Mouse (Mus musculus) CD8-positive naive resting alpha-beta T cell, adult 2 months (primary cell): ENCODE measurements around the gene Tent4a.
"Not testable (repeated sequence)": the region's sequence is repeated elsewhere in the genome, so short reads cannot be mapped to it uniquely, and the experiment has no call there.

Experiments used
- DNase-seq, 2 experiments: peaks; one replicate each; pipeline ENCODE4 v3.0.0; 2022; ENCODE audit warnings: low read depth in 2 of 2, low spot score in 2 of 2

The Tent4a gene

DNA sequence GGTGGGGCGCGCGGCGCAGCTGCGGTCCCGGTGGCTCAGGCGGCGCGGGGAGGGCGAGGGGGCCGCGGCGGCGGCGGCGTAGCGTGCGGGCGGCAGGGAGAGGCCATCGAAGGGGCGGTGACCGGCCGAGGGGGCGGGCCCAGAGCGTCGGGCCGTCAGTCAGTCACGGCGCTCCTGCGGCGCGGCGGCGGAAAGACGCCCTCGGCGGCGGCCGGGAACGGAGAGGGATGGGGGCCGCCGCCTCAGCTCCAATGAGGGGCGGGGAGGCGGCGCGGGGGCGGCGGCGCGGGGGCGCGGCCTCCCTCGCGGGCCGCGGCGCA lies at the start of gene Tent4a:
Gene Tent4a, minus strand, starts transcription at position 284 of the 320 bp plus-strand sequence.
- no peak for DNase-seq

DNA sequence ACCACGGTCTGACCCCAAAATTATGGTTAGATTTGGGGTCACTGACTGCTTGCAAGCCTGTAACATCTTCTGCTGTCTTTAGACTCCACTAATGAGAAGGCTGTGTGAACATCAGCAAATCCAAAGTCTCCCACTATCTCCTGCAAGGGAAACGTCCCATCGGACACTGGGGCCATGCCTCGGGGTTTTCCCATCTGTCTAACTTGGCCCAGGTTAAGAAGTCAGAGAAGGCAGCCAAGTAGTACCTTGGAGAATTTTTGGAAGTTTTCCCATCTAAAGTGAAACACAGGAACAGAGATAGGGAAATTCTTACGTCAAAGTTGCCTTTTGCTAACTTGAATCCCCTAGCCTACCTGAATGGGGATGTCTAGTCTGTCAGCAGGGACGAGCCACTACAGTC lies 49.2 kb upstream of the Tent4a start:
- no peak for DNase-seq

DNA sequence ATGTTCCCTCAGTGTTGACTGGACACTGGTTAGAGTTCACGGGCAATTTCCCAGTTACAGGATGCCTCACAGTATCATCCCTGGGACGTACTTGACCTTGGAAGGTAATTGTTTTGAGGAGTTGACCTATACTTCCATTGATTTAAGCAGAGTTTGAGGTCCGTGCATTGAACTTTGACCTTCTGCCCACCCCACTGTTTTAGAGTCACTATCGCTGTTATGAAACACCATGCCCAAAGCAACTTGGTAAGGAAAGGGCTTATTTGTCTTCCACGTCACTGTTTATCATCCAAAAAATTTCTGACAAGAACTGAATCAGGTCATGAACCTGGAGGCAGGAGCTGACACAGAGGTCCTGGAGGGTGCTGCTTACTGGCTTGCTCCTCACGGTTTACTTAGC lies 48.0 kb upstream of the Tent4a start:
- no peak for DNase-seq

DNA sequence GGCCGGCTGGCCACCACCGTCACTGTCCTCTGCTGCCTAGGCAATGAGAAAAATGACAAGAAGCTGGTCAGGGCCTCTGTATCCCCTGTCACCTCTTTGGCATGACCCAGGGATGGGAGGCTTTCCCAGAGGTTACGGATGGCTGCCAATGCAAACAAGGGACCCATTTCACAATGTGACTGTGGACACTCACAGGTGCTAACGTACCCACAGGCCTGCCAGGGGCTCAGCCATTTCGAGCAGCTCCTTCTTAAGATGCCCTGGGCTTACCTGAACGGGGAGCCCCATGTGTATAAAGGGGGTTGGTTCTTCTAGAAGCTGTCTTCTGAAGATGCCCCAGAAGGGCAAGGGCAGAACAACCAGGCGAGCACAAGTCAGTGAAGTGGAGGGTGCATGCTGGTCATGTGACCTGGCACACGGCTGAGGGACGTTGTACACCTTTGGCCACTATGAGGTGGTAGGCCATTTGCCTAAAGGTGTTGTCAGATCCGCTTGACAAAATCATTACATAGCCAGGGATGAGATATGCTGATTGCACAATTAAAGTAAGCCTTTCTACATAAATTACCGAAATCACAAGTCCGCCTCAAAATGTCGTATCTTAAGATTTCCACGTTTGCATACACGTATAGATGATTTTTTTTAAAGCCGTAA lies 42.9 kb upstream of the Tent4a start:
- no peak for DNase-seq

DNA sequence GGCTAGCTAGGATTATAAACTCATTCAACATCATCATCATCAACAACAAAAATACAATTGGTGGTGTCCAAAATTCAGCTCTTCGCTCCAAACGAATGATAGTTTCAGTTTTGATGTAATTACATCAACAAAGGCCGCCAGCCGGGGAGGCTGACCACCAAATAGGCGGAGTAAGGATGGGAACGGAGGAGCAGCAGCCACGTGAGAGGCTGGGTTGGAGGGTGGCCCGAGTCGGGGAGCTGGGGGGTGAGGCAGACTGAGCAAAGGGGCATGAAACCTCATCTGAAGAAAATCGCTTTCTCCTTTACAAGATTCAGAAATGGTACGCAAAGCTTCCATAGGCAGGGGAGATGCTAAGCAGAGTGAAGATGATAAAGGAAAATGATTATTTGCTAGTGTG lies 42.3 kb upstream of the Tent4a start:
- DNase-seq, result no peak

DNA sequence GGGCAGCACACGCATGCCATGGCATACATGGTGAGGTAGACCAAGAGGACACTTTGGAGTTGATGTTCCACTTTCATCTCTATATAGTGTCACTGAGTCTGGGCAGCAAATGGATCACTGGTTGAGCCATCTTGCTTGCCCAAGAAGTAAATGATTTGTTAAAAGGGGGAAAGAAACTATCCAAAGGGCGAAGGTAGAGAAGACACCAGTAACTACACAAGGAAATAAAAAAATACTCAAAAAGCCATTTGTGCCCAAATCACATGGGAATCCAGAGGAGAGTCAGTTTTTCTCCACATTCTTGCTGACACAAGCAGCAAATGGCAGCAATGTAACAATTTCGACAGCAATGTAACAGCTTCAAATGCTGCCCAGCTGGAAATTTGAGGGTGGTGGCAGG lies 38.2 kb upstream of the Tent4a start:
- no peak for DNase-seq

DNA sequence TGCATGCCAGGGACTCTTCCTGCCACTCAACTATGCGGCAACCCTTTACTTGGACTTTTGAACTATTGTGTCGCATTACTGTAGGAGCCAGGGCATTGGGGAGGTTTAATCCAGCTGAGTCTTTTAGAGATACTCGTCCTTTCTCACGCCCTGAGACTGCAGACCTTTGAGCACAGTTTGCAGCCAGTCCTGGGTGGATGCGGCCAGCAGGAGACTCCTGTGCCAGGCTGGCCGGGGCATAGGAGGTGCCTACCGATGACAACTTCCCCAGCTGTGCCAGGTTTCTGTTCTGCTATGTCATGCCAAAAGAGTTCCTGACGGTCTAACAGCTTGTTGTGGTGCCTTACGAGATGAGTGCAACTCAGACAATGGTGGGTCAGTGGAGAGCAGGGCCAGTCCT lies 34.8 kb upstream of the Tent4a start:
- DNase-seq, result no peak

DNA sequence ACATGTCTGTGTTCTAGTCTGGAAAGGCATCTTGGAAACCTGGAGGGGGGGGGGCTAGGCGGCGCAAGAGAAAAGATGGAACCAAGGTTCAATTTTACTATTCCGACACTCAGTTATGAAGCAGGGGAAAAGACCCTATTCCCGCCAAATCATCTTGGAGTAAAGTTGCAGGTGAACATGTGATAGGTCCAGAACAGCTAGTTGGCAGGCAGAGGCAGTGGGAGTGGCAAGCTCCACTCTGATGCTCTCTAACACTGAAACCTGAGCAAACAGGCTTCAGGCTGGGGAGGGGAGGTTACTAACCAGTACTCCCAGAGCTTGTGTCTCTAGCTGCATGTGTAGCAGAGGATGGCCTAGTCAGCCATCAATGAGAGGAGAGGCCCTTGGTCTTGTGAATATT lies 31.0 kb upstream of the Tent4a start:
- DNase-seq, result not testable (repeated sequence)

DNA sequence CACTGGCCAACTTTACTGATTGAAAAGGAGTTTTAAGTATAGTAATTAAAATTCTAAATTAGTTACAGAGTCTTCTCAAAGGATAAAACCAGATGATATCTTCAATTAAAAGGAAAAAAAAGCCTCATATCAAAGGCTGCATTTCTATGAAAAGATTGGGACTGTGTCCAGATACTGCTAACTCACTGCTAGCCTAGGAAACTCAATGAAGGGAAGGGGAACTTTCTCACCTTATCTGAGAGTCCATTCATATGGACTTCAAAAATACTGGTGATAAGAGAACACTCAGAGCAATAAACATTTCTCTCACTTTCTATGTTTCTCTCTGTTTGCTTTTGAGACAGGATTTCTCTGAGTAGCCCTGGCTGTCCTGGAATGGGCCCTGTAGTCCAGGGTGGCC lies 30.2 kb upstream of the Tent4a start:
- no peak for DNase-seq

DNA sequence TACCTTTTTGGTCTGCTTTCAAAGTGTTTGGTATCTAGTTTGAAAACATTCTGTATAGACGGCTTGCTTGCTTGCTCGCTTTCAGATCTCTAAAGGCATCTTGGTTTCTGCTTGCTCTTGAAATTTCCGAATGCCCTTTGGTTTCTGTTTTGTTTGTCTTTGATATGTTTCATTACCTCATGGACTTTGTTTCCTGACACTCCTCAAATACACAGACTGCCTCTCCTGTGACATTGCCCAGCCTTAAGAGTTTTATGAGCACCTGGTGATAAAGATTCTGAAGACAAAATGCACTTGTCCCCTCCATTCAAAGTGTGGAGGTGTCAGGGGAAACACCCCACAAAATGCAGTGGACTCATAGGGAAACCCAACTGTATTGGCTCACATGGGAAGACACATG lies 29.5 kb upstream of the Tent4a start:
- no peak for DNase-seq

DNA sequence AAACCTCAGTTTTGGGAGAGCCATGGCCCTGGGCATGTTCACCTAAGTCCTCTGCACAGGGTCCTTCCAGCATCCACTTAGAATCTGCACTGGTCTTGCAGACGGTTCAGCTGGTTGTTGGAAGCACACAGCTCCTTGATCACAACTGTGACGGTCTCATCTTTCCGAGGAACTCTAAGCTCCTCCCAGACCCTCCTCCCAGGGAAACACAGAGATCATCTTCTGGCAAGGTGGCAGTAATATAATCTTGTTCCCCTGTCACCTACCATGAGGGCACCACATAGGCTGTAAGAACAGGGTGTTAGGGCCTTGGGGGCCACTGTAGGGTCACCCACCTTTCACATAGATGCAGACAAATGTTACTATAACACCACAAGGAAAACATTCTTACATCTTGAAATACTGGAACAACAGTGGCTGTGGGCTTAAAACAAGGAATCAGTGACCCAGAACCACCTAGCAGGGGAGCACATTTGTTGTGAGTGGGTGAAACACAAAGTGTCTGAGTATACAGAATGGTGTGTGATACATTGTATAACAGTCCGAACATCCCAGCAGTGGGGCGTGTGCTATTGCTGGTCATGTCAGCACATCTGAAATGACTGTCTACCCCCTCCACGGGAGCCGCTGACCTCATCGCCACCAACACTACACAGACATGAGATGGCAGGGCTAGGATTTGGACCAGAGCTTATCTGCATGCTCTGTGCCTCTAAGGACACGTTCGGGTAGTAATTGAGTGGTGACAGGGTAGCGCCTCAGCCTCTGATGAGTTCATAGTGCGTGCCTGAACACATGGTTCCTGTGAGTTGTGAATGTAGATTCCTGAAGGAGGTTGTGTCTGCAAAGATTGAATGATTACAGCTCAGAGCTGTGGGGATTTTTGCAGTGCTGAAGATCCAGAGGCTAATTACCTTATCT lies 28.5 kb upstream of the Tent4a start:
- no peak for DNase-seq

DNA sequence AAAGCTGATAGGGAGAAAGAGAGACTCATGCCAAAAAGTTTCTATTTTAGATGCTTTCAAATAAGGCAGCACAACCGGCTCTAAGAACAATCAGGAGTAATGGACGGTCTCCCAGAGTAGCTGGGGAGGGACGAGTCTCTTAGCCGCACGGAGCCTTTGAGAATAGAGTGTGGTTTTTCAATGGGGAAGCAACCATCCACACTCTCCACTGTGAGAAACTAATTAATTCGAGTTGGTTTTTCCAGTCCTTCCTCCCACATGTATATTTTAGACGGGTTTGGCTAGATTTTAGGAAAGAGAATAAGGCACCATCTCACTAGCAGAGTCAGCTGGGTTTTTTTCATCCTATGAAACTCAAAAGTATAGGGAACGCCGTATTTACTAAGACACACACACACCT lies 27.6 kb upstream of the Tent4a start:
- no peak for DNase-seq

DNA sequence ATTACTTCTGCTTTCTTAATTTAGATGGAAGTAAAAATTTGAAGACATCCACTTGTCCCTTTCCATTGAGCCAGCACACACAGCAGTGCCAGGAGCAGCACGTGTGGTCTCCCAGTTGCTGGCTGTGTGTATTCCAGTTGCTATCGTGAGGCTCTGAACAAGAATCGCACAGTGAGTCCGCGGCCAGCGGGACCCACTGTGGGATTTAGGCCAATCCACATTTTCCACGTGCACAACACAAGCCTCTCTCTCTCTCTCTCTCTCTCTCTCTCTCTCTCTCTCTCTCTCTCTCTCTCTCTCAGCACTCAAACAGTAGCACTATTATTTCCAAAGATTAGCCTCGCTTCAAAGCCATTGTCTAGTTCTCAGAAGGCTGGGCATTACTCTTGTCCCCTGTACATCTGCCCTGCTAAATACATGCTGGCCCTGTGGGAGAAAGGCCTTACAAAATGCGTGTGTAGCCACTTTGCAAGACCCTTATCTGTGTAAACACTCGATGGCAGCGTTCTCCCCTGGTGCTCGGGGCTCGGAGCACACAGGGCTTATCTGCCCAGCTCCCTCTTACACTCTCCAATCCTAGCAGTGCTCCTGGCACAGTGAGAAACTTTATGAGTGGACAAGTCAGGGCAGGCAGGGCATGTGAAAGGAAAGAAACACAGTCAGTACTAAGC lies 25.0 kb upstream of the Tent4a start:
- no peak for DNase-seq

DNA sequence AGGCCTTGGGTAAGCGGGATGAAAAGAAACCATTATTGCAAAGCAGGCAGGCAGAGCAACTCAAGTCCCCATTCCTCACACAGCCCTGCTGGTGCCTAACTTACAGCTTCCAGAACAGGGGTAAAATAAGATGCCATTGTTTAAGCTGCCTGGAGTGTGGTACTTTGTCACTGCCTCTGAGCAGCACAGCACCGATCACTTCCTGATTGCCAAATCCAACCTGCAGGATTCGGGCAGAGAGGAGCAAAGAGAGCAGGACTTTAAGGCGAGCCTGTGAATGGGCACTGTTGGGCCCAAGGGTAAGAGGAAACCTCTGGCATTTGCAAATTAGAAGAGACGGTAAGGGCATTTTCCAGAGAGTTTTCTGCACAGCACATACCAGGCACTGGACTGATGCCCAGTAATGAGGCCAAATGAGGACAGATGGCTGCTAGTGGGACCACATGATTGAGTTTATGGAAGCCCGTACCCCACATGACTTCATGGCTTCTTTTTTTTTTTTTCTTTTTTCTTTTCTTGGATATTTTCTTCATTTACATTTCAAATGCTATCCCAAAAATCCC lies 23.8 kb upstream of the Tent4a start:
- no peak for DNase-seq

DNA sequence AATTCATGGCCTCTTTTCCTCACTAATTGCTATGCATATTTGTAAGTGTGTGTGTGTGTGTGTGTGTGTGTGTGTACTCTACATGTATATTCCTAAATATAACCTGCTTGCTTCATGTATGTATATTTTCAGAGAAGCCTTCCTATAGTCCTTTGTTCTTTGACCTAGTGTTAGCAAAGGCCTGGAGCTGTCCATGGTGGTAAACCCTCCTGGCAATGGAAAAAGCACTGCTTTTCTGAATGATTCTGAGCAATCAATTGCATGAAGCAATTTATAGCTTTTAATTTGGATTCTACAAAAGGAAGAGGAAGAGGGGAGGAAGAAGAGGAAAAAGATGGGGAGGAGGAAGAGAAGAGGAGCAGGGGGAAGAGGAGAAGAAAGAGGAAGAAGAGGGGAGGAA lies 22.3 kb upstream of the Tent4a start:
- no peak for DNase-seq

DNA sequence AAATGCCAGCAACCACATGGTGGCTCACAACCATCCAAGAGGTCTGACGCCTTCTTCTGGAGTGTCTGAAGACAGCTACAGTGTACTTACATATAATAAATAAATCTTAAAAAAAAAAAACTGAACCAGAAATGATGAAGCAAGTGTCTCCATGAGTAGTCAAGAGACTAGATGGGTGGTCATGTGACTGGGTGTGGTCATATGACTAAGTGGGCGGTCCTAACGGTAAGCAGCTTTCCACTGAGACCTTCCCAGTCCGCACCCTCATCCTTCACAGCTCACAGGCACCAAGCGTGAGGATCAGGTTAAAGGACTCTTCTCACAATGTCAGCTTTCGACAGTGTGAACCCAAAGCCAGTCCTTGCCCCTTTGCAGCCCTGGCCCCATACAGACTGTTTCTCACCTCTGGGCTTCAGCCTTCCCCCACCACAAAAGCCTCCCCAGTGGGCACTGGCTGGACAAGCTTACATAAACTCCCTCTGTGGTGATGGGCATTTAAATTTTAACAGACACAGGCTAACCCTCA lies 21.6 kb upstream of the Tent4a start:
- DNase-seq, result no peak

DNA sequence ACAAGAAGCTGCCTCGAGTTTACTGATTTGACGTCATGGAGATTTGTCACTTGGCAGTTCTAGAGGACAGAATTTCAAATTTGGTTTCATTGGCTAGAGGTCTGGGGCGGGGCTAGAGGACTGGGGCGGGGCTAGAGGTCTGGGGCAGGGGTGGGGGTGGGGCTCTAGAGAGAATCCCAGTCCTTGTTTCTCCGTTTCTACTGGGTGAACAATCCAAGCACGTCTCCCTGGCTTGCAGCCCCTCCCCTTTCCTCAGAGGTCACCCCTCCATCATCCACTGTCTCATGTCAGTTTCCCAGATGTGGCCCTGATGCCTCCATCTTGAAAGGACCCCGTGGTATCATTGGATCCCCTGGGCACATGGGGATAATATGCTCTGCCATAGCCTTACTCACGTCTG lies 20.6 kb upstream of the Tent4a start:
- no peak for DNase-seq

DNA sequence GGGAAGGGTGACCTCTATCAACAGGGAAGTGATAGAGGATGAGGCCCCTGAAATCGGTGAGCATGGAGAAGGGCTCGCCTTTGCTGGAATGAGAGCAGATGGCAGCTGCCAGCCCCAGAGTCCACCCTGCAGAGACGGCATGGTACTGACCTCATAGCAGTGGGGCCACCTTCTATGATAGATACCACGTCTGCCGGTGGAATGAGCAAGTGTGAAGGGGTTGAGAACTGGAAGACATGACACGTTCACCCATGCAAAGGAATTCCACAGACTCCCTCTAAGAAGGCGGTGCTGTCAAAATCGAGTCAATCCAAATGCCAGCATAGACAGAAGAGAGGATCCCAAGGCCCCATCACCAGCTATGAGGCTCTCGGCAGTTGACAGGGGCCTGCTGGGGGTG lies 19.8 kb upstream of the Tent4a start:
- no peak for DNase-seq

DNA sequence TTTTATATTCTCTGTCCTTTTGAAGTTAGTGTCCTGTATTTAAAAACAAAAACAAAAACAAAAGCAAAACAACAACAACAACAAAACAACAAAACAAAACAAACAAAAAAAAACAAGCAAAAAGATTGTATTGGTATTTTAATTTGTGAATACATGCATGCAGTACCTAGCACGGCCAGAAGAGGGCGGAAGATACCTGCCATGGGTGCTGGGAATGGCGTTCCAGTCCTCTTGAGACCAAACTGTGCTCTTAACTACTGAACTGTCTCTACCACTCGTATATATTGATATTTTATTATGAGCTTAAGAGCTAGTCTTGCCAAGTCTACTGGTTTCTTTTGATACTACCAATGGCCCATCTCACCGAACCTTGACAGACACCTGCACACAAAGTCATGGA lies 18.6 kb upstream of the Tent4a start:
- DNase-seq, result peak in 1 of 2 experiments; percentile 22

DNA sequence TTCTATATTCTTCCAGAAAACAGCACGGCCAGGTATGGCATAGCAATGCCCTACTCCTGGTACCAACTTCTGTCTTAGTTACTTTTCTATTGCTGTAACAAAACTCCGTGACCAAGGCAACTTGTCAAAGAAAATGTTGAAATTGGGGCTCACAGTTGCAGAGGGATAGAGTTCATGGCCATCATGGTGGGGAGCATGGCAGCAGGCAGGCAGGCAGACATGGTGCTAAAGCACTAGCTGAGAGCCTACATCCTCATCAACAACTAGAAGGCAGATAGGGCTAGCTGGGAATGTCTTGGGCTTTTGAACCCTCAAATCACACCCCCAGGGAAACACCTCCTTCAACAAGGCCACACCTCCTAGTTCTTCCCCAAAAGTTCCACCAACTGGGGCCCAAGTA lies 16.4 kb upstream of the Tent4a start:
- DNase-seq, result no peak

DNA sequence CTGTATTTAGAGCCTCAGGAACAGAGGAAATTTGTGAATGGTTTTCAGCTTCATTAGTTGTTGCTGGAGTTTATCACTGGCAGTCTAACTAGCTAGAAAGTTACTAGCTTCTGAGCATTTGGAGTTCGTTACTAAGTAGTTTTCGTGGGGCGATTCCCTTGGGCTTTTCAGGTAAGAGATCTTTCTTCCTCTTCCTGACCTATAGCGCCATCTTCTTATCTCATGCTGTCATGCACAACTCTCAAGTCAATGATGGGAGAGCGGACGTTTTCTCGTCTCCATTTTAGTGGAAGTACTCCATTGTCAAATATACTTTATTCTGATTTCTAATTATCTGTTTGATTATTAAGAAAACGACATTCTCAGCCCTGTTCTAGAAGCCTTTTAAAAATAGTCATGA lies 15.6 kb upstream of the Tent4a start:
- no peak for DNase-seq
